22 mouse cellular contexts compared by ENCODE assay signal in genomic region chrX:164764919-164765318, GRCm38 (mm10).
A peak's percentile ranks its signal among the peaks of the same experiment; 100 is the strongest.
DNase-seq lines count a peak whose midpoint lies in the region; ATAC-seq and TF ChIP-seq lines count a peak whose summit lies in the region.
"Had no signal": no experiment of that assay in that cellular context is flagged by ENCODE, and none has a peak within 500 bp of the region (broad histone marks: within the 10 kb centered on the region; RNA-seq: fewer than 3 reads in every experiment).

No protein-coding gene starts in this region.

- no peaks in the 10 kb centered on the region for H3K36me3 ChIP-seq in embryonic facial prominence, embryonic 14.5 days (ENCODE audit: control insufficient read depth, insufficient read depth, low read length)
- H3K36me3 ChIP-seq in embryonic facial prominence, embryonic 10.5 days (replicated peaks) = no peaks in the 10 kb centered on the region
- no peaks in the 10 kb centered on the region for H3K36me3 ChIP-seq in forebrain, embryonic 14.5 days (ENCODE audit: control insufficient read depth, insufficient read depth, low read length)
- no peaks in the 10 kb centered on the region for H3K36me3 ChIP-seq in forebrain, embryonic 12.5 days (replicated peaks)
- no peaks in the 10 kb centered on the region for H3K36me3 ChIP-seq in hindbrain, postnatal 0 days (ENCODE audit: insufficient read depth, low read length)
- no peaks in the 10 kb centered on the region for H3K36me3 ChIP-seq in hindbrain, embryonic 13.5 days
- H3K36me3 ChIP-seq in forebrain, postnatal 0 days (ENCODE audit: insufficient read depth) = no peaks in the 10 kb centered on the region
- H3K36me3 ChIP-seq: embryonic facial prominence, embryonic 13.5 days; G1E had no signal

- TF ChIP-seq CTCF in hindbrain, postnatal 0 days (IDR thresholded peaks at IDR 0.05; ENCODE audit: low read depth) = no peak
- no peak for TF ChIP-seq CTCF in forebrain, postnatal 0 days (IDR thresholded peaks at IDR 0.05; ENCODE audit: low read depth)

- H3K4me2 ChIP-seq in embryonic facial prominence, embryonic 14.5 days (ENCODE audit: low read depth, low read length) = no peak overlapping the region
- H3K4me2 ChIP-seq in forebrain, embryonic 14.5 days (ENCODE audit: low read length) = no peak overlapping the region
- H3K4me2 ChIP-seq in forebrain, embryonic 12.5 days = no peak overlapping the region
- no peak overlapping the region for H3K4me2 ChIP-seq in hindbrain, postnatal 0 days (ENCODE audit: low read depth, low read length)
- H3K4me2 ChIP-seq in hindbrain, embryonic 13.5 days = no peak overlapping the region
- no peak overlapping the region for H3K4me2 ChIP-seq in forebrain, postnatal 0 days (ENCODE audit: low read depth)
- H3K4me2 ChIP-seq: embryonic facial prominence, embryonic 13.5 days had no signal

- DNase-seq in embryonic facial prominence, embryonic 14.5 days (ENCODE audit: low spot score) = peak; percentile 4
- DNase-seq in embryonic facial prominence, embryonic 10.5 days (ENCODE audit: low spot score) = no peak
- peak; percentile 19 for DNase-seq in forebrain, embryonic 14.5 days (ENCODE audit: low spot score)
- DNase-seq in hindbrain, postnatal 0 days (ENCODE audit: low spot score) = peak; percentile 5
- DNase-seq in forebrain, postnatal 0 days = peak; percentile 10
- no peak for DNase-seq in spleen, postnatal 10 days (ENCODE audit: low spot score in 2 of 2)
- DNase-seq: adrenal gland, adult 8-10 months; adrenal gland, postnatal 14 days; adrenal gland, postnatal 36 days; B cell, adult 2 months; cerebellum, adult 11 months; cerebellum, adult 18-20 months; cerebellum, adult 8-10 months; cerebellum, adult 9-11 months had no signal

- 73% methylated on average over 4 of the region's 4 CpGs for WGBS in embryonic facial prominence, embryonic 14.5 days
- whole genome bisulfite sequencing in embryonic facial prominence, embryonic 10.5 days = 89% methylated on average over 4 of the region's 4 CpGs
- 81% methylated on average over 4 of the region's 4 CpGs for WGBS in forebrain, embryonic 14.5 days
- WGBS in forebrain, embryonic 12.5 days = 86% methylated on average over 4 of the region's 4 CpGs
- WGBS in hindbrain, postnatal 0 days = 69% methylated on average over 4 of the region's 4 CpGs
- 89% methylated on average over 4 of the region's 4 CpGs for WGBS in hindbrain, embryonic 13.5 days
- WGBS in forebrain, postnatal 0 days = 64% methylated on average over 4 of the region's 4 CpGs

- ATAC-seq in embryonic facial prominence, embryonic 14.5 days (ENCODE audit: low read depth) = no peak
- no peak; the same call in 1 of the 2 replicates for ATAC-seq in forebrain, embryonic 14.5 days
- no peak for ATAC-seq in forebrain, embryonic 12.5 days (ENCODE audit: low FRiP score)
- ATAC-seq in hindbrain, postnatal 0 days = no peak
- no peak for ATAC-seq in hindbrain, embryonic 13.5 days (ENCODE audit: low FRiP score)
- peak; percentile 48; the same call in 1 of the 2 replicates for ATAC-seq in forebrain, postnatal 0 days
- ATAC-seq: activated CD4-positive, CD25-positive, alpha-beta regulatory T cell, adult 4 months; CD4-positive, CD25-positive, alpha-beta regulatory T cell, adult 4 months; Patski had no signal

- H3K4me1 ChIP-seq in embryonic facial prominence, embryonic 14.5 days (ENCODE audit: control insufficient read depth, insufficient read depth, low read length) = no peaks in the 10 kb centered on the region
- H3K4me1 ChIP-seq in embryonic facial prominence, embryonic 10.5 days = no peaks in the 10 kb centered on the region
- no peaks in the 10 kb centered on the region for H3K4me1 ChIP-seq in forebrain, embryonic 14.5 days (ENCODE audit: control insufficient read depth, insufficient read depth, low read length)
- H3K4me1 ChIP-seq in forebrain, embryonic 12.5 days = no peaks in the 10 kb centered on the region
- H3K4me1 ChIP-seq in hindbrain, postnatal 0 days (ENCODE audit: insufficient read depth, low read length) = no peaks in the 10 kb centered on the region
- H3K4me1 ChIP-seq in hindbrain, embryonic 13.5 days (replicated peaks) = no peaks in the 10 kb centered on the region
- no peaks in the 10 kb centered on the region for H3K4me1 ChIP-seq in forebrain, postnatal 0 days (ENCODE audit: insufficient read depth)
- H3K4me1 ChIP-seq: embryonic facial prominence, embryonic 13.5 days had no signal

- no peak overlapping the region for H3K4me3 ChIP-seq in embryonic facial prominence, embryonic 14.5 days (ENCODE audit: low read depth, low read length)
- no peak overlapping the region for H3K4me3 ChIP-seq in embryonic facial prominence, embryonic 10.5 days
- H3K4me3 ChIP-seq in forebrain, embryonic 14.5 days (ENCODE audit: low read depth, low read length) = no peak overlapping the region
- no peak overlapping the region for H3K4me3 ChIP-seq in forebrain, embryonic 12.5 days (replicated peaks)
- no peak overlapping the region for H3K4me3 ChIP-seq in hindbrain, postnatal 0 days (ENCODE audit: low read length)
- H3K4me3 ChIP-seq in hindbrain, embryonic 13.5 days = no peak overlapping the region
- H3K4me3 ChIP-seq in forebrain, postnatal 0 days (ENCODE audit: low read depth, low read length) = no peak overlapping the region
- H3K4me3 ChIP-seq: embryonic facial prominence, embryonic 13.5 days had no signal

- no peaks in the 10 kb centered on the region for H3K9me3 ChIP-seq in embryonic facial prominence, embryonic 14.5 days (ENCODE audit: control insufficient read depth, low read length)
- H3K9me3 ChIP-seq in embryonic facial prominence, embryonic 10.5 days = no peaks in the 10 kb centered on the region
- H3K9me3 ChIP-seq in forebrain, embryonic 14.5 days (replicated peaks; ENCODE audit: control insufficient read depth, low read length) = no peaks in the 10 kb centered on the region
- no peaks in the 10 kb centered on the region for H3K9me3 ChIP-seq in forebrain, embryonic 12.5 days
- no peaks in the 10 kb centered on the region for H3K9me3 ChIP-seq in hindbrain, postnatal 0 days (ENCODE audit: low read length)
- no peaks in the 10 kb centered on the region for H3K9me3 ChIP-seq in hindbrain, embryonic 13.5 days
- H3K9me3 ChIP-seq in forebrain, postnatal 0 days (ENCODE audit: low read length) = no peaks in the 10 kb centered on the region
- H3K9me3 ChIP-seq: embryonic facial prominence, embryonic 13.5 days; G1E had no signal

- no peak overlapping the region for H3K27ac ChIP-seq in embryonic facial prominence, embryonic 14.5 days (replicated peaks; ENCODE audit: low read depth, low read length)
- H3K27ac ChIP-seq in embryonic facial prominence, embryonic 10.5 days (replicated peaks) = no peak overlapping the region
- H3K27ac ChIP-seq in forebrain, embryonic 14.5 days (ENCODE audit: low read depth, low read length) = no peak overlapping the region
- no peak overlapping the region for H3K27ac ChIP-seq in forebrain, embryonic 12.5 days
- no peak overlapping the region for H3K27ac ChIP-seq in hindbrain, postnatal 0 days
- H3K27ac ChIP-seq in hindbrain, embryonic 13.5 days = no peak overlapping the region
- H3K27ac ChIP-seq in forebrain, postnatal 0 days (ENCODE audit: low read depth, low read length) = no peak overlapping the region
- H3K27ac ChIP-seq: embryonic facial prominence, embryonic 13.5 days had no signal

- H3K9ac ChIP-seq in embryonic facial prominence, embryonic 14.5 days (ENCODE audit: low read depth, low read length) = no peak overlapping the region
- no peak overlapping the region for H3K9ac ChIP-seq in forebrain, embryonic 14.5 days (ENCODE audit: low read length)
- H3K9ac ChIP-seq in forebrain, embryonic 12.5 days = no peak overlapping the region
- no peak overlapping the region for H3K9ac ChIP-seq in hindbrain, postnatal 0 days (replicated peaks; ENCODE audit: low read length)
- H3K9ac ChIP-seq in hindbrain, embryonic 13.5 days = no peak overlapping the region
- H3K9ac ChIP-seq in forebrain, postnatal 0 days = no peak overlapping the region
- H3K9ac ChIP-seq: embryonic facial prominence, embryonic 13.5 days had no signal

- peaks cover 3% of the 10 kb centered on the region; the same call in 1 of the 2 replicates for H3K27me3 ChIP-seq in embryonic facial prominence, embryonic 14.5 days (replicated peaks; ENCODE audit: control insufficient read depth, insufficient read depth, low read length)
- peaks cover 23% of the 10 kb centered on the region; the same call in 1 of the 2 replicates for H3K27me3 ChIP-seq in embryonic facial prominence, embryonic 10.5 days (replicated peaks; ENCODE audit: low read depth, poor library complexity, severe bottlenecking)
- H3K27me3 ChIP-seq in forebrain, embryonic 14.5 days (replicated peaks; ENCODE audit: control insufficient read depth, insufficient read depth, low read length) = no peaks in the 10 kb centered on the region
- no peaks in the 10 kb centered on the region for H3K27me3 ChIP-seq in forebrain, embryonic 12.5 days
- H3K27me3 ChIP-seq in hindbrain, postnatal 0 days (ENCODE audit: insufficient read depth, low read length) = no peaks in the 10 kb centered on the region
- no peaks in the 10 kb centered on the region for H3K27me3 ChIP-seq in hindbrain, embryonic 13.5 days
- H3K27me3 ChIP-seq in forebrain, postnatal 0 days (ENCODE audit: insufficient read depth, low read length) = no peaks in the 10 kb centered on the region
- H3K27me3 ChIP-seq: CH12.LX; embryonic facial prominence, embryonic 13.5 days had no signal

Comparison
In these comparisons a context has a peak if more than half of its experiments do, and no peak if none do; other contexts are left out.
1. DNase-seq: peak in embryonic facial prominence, embryonic 14.5 days (single experiment), forebrain, embryonic 14.5 days (single experiment), hindbrain, postnatal 0 days (single experiment) and forebrain, postnatal 0 days (single experiment); none in embryonic facial prominence, embryonic 10.5 days (single experiment) and spleen, postnatal 10 days (0 of 2).